Mouse (Mus musculus): ENCODE results near the gene Nr4a1. TPM values are rescaled to one million over a fixed set of nuclear protein-coding genes. Genes with fewer than 3 reads are reported as not detected.

Gene Nr4a1
- total RNA-seq, 2 experiments from 2014 or later, result 25.3 to 26.0 TPM

DNA sequence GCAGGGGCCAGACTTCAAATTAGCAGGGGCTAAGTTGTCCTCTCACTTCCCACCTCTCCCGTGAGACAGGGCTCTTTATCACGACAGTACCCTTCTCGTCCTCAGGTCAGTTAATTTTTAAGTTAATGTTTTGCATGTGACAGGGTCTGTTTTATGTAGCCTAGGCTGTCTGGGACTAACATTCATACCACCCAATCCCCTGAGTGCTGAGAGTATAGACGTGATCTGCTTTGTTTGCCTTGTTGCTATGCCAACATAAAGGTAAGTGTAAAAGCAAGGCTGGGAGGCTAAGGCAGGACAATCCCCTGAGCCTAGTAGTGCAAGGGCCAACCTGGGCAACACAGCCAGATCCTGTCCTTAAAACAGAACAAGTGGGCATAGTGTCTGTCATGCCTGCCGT is 55.4 kb downstream of the Nr4a1 start:
- DNase-seq (ENCODE audit: low spot score in 2 of 2), result no peak

DNA sequence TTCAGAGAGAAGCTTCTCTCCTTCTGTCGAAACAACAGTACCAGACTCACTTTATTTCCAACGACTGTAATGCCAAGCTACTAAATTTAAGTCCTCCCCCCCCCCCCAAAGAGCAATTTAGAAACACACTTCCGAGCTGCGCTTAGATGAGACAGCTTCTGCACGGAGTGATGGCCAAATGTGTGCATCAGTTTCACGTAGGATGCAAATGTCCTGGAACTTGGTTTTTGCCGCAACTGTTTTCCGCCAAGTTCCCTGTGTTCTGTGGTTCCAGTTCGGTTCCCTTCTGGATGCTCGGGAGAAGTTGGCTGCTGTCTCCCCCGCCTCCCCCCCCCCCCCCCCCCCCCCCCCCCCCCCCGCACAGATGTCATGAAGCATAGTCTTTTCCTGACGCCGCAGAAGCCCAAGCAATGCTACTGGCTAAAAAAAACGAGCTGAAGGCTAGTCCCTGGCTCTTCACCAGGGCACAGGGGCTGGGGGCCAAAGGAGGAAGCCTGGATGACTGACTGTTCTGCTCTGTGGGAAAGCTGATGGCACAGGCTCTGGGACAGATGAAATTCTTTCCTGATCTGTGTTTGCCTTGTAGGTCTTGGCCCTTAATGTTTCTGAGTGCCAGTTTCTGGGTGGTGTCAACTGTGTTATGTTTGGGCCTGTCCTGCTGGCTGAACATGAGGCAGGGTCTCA is 57.2 kb downstream of the Nr4a1 start:
- DNase-seq (ENCODE audit: low spot score in 2 of 2), result no peak

DNA sequence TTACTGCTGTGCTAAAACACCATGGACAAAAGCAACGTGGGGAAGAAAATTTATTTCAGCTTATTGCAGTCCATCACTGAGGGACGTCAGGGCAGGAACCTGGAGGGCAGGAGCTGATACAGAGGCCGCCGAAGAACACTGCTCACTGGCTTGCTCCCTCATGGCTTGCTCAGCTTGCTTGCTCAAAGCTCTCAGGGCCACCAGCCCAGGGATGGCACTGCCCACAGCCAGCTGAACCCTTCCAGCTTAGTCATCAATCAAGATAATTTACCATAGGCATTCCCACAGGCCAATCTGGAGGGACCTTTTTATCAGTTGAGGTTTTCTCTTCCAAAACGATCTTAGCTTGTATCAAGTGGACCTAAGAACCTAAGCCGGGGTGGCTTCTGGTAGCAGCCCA is 57.9 kb downstream of the Nr4a1 start:
- no peak for DNase-seq (ENCODE audit: low spot score in 2 of 2)

DNA sequence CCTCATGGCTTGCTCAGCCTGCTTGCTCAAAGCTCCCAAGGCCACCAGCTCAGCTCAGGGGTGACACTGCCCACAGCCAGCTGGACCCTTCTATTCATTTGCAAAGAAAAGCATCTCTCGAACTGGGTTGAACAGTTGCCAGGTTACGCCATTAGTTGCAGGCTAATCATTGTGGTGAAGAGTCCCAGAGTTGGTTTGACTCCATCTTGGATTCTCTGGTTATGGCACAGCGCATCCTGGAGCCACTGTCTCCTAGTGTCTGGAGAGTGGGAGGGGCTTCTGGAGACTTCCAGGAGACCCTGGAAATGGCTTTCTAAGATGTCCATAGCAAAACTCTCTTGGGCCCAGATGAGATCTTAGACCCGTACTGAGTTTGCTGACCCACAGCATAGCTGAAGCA is 61.3 kb downstream of the Nr4a1 start:
- DNase-seq (ENCODE audit: low spot score in 2 of 2), result no peak

DNA sequence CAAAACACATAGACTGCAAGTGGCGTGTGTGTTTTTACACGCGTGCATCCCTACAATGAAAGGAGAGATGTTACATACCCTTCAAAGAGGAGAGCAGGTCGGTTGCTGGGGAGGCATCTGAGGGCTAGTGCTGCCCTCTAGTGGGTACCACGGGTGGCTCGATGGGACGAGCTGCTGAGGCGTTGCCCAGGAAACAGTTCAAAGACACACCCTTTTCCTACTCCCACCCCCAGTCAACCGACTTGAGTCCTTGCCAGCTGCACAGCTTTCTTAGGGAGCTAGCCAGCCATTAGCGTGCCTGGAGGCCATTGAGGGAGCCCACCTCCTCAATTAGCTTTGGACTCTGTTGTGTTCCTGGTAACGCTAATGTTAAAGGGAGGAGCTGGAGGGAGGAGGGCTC is 61.8 kb downstream of the Nr4a1 start:
- DNase-seq (ENCODE audit: low spot score in 2 of 2), result peak; percentile 75 to 88

DNA sequence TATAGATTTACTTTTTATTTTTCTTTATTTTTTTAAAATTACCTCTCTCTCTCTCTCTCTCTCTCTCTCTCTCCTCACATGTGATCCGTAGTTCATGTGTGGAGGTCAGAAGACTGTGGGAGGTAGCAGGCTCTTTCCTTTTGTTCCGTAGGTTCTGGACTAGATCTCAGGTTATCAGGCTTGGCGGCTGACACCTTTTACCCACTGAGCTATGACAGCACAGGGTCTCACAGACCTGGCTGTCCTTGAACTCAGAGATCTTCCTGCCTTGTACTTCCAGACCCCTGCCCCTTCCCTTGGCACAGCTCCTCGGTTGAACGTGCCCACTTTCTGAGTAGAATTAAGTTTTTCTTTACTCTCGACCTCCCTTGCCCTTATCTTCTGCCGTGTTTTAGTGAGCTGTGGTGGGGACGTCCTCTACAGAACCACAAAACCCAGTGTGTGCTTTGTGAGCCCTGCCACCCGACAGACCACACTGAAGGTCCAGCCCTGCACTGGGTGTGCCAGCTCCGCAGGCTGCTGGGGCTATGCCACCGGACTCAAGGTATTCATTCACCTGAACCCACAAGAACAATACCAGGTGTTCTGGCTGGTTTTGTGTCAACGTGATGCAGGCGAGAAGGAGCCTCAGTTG is 62.3 kb downstream of the Nr4a1 start:
- no peak for DNase-seq (ENCODE audit: low spot score in 2 of 2)

DNA sequence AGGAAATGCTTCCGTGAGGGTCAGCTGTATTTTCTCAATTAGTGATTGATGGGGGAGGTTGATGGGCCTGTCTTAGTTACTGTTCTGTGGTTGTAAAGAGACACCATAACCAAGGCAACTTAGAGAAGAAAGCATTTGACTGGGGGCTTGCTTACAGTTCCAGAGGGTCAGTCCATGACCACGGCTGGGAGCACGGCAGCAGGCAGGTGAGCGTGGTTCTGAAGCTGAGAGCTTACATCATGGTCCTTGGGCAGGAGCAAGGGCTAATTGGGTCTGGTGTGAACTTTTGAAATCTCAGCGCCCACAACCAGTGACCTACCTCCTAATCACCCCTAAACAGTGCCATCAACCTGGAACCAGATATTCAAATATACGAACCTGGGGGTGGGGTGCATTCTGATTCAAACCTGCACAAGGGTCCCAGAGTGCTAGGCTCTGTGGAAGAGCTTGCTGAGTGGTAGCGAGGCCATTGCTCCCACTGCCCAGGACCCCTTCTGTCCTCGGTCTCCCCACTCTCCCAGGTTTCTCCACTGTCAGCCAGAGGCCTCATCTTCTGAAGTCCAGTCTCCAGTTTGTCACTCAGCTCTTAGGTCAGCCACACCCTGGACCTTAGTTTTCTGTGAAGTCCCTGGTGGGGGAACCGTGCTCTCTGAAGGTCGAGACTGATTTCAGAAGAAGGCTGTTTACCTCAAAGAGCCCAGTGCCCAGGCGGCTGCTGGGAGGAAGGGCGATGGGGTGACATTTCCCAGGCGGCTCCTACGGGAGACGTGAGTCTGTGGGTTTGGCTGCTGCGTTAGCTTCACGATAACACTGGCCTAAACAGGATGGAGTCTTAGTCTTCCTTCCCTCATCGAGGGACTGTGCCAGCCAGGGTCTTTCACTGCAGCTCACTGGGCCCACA is 63.1 kb downstream of the Nr4a1 start:
- no peak for DNase-seq (ENCODE audit: low spot score in 2 of 2)

DNA sequence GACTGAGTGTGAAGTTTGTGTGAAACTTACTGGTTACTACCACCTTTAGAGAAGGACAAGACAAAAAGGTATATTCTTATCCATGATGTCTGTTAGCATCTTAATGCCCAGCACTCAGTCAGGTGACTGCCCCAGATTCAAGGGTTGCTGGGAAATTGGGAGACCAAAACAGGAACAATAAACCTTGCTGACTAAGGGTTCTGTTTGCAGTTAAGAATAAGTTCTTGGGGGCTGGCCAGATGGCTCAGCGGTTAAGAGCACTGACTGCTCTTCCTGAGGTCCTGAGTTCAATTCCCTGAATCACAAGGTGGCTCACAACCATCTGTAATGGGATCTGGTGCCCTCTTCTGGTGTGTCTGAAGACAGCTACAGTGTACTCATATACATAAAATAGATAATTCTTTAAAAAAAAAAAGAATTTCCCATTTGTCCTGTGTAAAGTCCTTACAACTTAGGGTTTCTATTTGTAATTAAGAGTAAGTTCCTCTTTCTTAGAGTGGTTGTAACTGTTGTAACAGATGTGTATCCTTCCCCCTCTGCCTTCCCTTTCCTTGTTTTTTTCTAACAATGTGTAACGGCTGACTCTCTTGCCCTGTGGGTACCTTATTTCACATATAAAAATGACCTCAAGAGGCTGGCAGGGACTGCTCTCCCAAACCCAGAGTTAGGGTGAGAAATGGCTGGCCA is 63.9 kb downstream of the Nr4a1 start:
- no peak for DNase-seq (ENCODE audit: low spot score in 2 of 2)

DNA sequence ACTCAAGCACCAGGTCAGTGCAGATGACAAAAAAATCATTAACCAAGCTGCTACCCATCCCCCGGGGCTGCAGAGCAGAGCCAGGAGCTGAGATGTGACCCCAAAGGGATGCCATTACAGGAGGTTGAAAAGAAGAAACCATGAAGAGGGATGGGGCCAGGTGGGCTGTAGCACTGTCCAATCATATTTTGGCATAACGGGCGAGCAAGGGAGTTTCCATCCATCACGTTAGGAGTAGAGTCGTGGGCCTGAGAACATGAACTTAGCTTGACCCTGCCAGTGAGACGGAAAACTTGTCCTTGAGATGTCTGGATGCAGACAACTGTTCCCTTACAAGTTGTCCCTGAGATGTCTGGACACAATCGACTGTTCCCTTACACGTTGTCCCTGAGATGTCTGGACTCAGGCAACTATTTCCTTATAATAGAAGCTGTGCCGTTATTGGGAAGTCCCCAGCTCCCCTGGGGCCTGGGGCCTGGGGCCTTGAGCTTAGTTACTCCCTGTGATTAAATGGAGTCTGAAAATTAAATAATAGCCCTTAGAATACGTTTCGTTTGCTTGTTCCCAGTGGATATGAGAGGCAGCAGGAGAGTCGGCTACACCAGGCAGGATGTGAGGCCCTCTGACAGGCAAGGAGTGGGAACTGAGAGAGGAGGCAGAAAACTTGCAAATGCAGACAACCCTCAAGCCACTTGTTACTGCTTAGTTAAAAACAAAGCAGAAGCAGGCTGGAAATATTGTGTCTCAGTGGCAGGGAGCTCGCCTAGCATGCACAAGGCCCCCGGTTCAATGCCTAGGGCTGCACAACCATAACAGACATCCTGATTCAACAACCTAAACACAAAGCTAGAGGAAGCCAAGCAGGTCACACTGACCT is 65.1 kb downstream of the Nr4a1 start:
- DNase-seq (ENCODE audit: low spot score in 2 of 2), result no peak

DNA sequence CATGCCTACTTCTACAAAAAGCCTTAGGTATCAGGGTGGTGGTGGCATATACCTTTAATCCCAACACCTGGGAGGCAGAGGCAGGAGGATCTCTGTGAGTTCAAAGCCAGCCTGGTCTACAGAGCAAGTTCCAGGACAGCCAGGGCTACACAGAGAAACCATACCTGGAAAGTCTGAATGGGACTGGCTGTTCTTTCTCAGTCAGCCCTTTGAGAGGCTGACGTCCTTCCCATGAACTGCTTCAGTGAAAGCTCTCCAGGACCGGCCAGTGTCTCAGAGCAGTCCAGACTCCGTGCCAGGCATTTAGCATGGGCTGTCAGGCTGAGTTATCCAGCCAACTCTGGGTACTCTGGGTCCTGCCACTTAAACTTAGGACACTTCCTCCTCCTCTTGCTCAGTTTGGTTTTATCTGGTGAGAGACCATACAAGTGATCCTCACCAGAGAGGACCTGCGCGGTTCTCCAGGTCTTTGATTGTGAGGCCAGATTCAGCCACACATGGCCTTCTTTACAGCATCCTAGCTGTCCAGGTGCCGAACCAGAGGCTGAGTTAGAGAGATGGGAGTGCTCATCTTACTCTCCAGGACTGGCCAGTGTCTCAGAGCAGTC is 66.0 kb downstream of the Nr4a1 start:
- DNase-seq (ENCODE audit: low spot score in 2 of 2), result no peak

DNA sequence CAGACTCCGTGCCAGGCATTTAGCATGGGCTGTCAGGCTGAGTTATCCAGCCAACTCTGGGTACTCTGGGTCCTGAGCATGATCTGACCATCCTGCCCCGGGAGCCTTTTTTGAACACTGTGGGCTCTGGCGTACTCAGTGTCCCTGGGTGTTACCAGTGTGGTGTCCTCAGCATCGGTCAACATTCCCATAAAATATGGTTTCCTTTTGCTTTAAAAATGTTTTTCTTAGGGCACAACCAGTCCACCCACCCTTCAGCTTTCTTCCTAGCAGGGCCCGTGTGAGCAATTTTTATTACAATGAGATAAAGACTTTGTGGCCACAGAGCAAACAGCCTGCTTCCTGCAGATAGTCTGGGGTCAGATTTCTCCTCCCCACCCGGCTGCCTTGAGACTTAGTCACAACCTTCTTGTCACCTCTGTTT is 66.6 kb downstream of the Nr4a1 start:
- no peak for DNase-seq (ENCODE audit: low spot score in 2 of 2)

DNA sequence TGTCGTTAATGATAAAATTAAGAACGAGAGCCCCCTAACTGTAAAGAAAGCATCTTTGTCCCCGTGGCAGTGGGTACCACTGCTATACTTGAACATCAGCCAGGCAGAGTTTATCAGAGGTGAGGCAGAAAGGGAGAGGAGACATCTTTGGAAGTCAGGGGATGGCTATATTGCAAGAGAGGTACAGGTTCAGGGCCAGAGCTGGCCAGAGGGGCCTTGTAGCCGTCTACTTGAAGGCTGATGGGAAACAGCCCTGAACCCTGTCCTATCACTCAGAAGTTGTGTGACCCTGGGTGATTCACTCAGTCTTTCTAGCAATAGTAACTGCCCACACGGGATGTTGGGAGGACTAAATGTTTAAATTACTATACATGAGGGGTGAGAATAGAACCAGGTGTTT is 67.1 kb downstream of the Nr4a1 start:
- no peak for DNase-seq (ENCODE audit: low spot score in 2 of 2)

DNA sequence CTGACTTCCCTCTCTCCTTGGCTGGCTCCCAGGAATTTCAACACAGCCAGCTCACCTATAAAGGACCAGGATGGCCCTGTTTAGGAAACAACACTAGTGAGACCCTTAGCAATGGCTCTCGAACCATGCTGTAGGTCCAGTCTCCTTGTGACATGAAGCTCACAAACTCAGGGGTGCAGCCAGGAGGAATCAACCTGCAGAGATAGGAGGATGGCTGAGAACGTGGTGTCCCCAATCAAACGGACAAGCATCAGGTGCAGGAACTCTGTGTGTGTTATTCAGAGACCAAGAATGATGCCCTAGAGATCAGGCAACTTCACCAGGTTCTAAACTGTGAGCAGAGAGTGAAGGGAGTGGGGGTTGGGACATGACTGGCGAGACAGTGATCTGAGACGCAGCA is 68.0 kb downstream of the Nr4a1 start:
- no peak for DNase-seq (ENCODE audit: low spot score in 2 of 2)

DNA sequence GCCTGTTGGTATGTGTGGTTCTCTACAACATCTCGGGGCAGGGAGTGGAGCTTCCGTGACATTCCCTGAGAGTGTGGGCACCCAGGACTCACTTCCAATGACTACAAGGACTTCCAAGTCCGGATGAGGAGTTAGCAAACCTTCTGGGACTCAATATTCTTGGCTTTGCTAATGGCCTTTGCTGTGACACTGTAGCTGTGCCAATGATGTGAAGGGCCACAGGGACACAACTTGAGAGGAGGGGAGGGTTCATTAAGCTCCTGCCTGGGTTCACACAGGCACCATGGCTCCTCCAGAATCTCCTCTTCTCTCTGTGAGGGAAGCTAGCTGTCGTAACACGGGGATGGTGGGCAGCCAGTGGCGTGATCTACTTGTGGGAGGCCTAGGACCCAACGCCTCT is 68.6 kb downstream of the Nr4a1 start:
- no peak for DNase-seq (ENCODE audit: low spot score in 2 of 2)

DNA sequence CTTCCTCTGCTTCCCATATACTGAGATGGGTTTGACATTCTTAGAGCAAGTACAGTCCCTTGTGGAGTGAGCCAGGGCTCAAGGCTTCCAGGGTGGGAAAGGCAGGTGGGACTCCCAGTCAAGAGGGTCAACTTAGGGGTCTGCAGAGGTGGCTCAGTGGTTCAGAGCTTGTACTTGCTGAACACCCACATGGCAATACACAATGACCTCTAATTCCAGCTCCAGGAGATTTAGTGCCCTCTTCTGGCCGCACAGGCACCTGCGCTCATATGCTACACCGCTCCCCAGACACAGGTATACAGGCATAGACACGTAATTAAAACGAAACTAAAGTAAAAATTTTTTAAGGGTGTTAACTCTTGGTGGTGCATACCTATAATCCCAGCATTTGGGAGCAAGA is 69.4 kb downstream of the Nr4a1 start:
- no peak for DNase-seq (ENCODE audit: low spot score in 2 of 2)

Other genes with a start within 250 kb of the Nr4a1 start
- under 1 TPM; 0.27 to 0.34 TPM for gene Gm47841, start 206.9 kb upstream of the Nr4a1 start, total RNA-seq (2021)
- gene Fignl2, start 175.7 kb upstream of the Nr4a1 start, total RNA-seq (2021), result 1 to 10 TPM; 3.2 to 4.1 TPM
- not detected for gene Ankrd33, start 138.5 kb upstream of the Nr4a1 start, total RNA-seq (2021)
- 10 to 100 TPM; 24.6 to 28.1 TPM for gene Acvrl1, start 125.7 kb upstream of the Nr4a1 start, total RNA-seq (2021)
- gene Acvr1b, start 80.2 kb upstream of the Nr4a1 start, total RNA-seq (2021), result 10 to 100 TPM; 16.2 to 17.0 TPM
- 10 to 100 TPM; 14.1 to 14.7 TPM for gene Grasp, start 30.1 kb upstream of the Nr4a1 start, total RNA-seq (2021)
- 10 to 100 TPM; 24.8 to 25.8 TPM for gene Atg101, start 30.0 kb downstream of the Nr4a1 start, total RNA-seq (2021)
- gene 6030408B16Rik, start 38.9 kb downstream of the Nr4a1 start, total RNA-seq (2021), result under 1 TPM in 1 of 2 experiments, not detected in 1; 0.59 TPM
- gene Krt80, start 115.9 kb downstream of the Nr4a1 start, total RNA-seq (2021), result 1 to 10 TPM; 2.7 to 3.4 TPM
- under 1 TPM; 0.22 to 0.39 TPM for gene Krt7, start 156.8 kb downstream of the Nr4a1 start, total RNA-seq (2021)
- gene Krt87, start 184.5 kb downstream of the Nr4a1 start, total RNA-seq (2021), result under 1 TPM; 0.13 to 0.15 TPM
- not detected for gene Krt88, start 193.5 kb downstream of the Nr4a1 start, total RNA-seq (2021)
- gene Krt81, start 209.5 kb downstream of the Nr4a1 start, total RNA-seq (2021), result not detected
- not detected for gene Krt86, start 219.2 kb downstream of the Nr4a1 start, total RNA-seq (2021)
- under 1 TPM in 1 of 2 experiments, not detected in 1; 0.21 TPM for gene Krt83, start 237.2 kb downstream of the Nr4a1 start, total RNA-seq (2021)

All from gastrocnemius, postnatal 4 days (tissue).